Mouse (Mus musculus): ENCODE data around the gene Il12b. TPM values are rescaled to one million over a fixed set of nuclear protein-coding genes. Genes with fewer than 3 reads are reported as not detected.

The Il12b gene
- polyA plus RNA-seq (2015; fragmentation: Nextera tagmentation; extraction: Ambion mirVana): not detected in 2 replicates

DNA sequence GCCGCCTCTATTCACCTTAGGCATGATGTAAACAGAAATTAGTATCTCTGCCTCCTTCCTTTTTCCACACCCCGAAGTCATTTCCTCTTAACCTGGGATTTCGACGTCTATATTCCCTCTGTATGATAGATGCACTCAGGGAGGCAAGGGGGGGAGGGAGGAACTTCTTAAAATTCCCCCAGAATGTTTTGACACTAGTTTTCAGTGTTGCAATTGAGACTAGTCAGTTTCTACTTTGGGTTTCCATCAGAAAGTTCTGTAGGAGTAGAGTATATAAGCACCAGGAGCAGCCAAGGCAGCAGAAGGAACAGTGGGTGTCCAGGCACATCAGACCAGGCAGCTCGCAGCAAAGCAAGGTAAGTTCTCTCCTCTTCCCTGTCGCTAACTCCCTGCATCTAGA lies at the start of gene Il12b:
TSS of gene Il12b (plus strand) at position 301 of the 400 bp plus-strand sequence.
- H3K27ac ChIP-seq: no peak within 1 kb of the TSS
- H3K4me2 ChIP-seq (replicated peaks): peak within 1 kb of the TSS; percentile 72
- 75% methylated on average over 6 of the region's 6 CpGs for WGBS
- ATAC-seq: no peak
- peak within 1 kb of the TSS; percentile 37; the same call in 1 of the 2 replicates for H3K9ac ChIP-seq
- no peaks in the 10 kb centered on the region for H3K36me3 ChIP-seq
- no peaks in the 10 kb centered on the region for H3K4me1 ChIP-seq (replicated peaks)
- no peaks in the 10 kb centered on the region for H3K27me3 ChIP-seq (replicated peaks)
- no peaks in the 10 kb centered on the region for H3K9me3 ChIP-seq
- peak within 1 kb of the TSS; percentile 33 for H3K4me3 ChIP-seq (replicated peaks)

DNA sequence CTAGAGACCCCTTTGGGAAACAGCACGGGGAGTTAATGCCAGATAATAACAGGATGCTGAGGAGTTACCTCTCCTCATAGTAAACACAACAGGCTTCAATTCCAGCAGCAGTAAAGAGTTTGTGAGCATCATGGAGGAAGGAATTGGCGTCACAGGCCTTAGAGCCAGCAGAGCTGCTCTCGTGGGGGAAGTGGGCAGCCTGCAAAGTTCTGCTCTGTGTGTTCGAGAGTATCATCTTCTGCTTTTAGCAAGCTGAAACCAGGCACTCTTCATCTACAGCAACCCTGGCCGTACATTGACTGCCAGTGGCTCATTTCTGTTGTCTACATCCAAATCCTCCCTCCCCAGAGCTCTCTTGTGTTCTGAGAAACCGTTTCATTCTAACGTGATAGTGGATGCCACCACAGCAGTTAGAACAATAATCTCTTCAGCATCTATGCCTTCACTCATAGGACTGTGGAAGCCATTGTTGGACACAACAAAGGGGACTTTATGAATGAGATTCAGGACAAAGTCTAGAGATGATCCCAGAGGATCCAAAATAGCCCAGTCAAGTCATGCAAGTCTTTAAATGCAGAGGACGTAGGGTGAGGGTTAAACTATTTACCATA lies 44.9 kb upstream of the Il12b start:
- Histone ChIP-seq H3K36me3 (no peaks in the 10 kb centered on the region), H3K4me1 (replicated peaks) (no peaks in the 10 kb centered on the region), H3K9me3 (no peaks in the 10 kb centered on the region), H3K4me3 (replicated peaks) (no peak overlapping the region), H3K9ac (no peak overlapping the region), H3K4me2 (replicated peaks) (no peak overlapping the region), H3K27ac (no peak overlapping the region), H3K27me3 (replicated peaks) (no peaks in the 10 kb centered on the region)
- WGBS: 77% methylated on average over 8 of the region's 8 CpGs
- ATAC-seq: no peak

DNA sequence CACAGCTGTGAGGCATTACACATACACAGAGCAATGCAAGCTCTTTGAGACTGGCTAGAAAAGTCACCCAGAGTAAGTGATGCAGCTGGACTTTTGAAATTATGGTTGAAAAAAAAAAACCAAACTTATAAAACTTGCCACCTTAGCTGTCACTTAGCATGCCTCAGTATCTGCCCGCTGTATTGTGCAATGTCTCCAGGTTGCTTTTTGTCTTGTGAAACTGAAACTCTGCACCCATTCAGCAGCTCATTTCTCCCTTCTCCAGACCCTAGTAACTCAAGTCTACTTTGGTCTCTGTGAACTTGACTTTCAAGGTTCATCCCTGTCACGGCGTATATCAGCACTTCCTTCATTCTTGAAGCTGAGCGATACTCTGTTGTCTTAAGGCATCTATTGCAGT lies 43.7 kb upstream of the Il12b start:
- no peak overlapping the region for H3K4me3 ChIP-seq (replicated peaks)
- H3K27me3 ChIP-seq (replicated peaks): no peaks in the 10 kb centered on the region
- H3K27ac ChIP-seq: no peak overlapping the region
- no peak overlapping the region for H3K9ac ChIP-seq
- H3K36me3 ChIP-seq: no peaks in the 10 kb centered on the region
- H3K4me1 ChIP-seq (replicated peaks): no peaks in the 10 kb centered on the region
- WGBS: 86% methylated on average over 4 of the region's 4 CpGs
- H3K9me3 ChIP-seq: no peaks in the 10 kb centered on the region
- ATAC-seq: no peak
- no peak overlapping the region for H3K4me2 ChIP-seq (replicated peaks)

DNA sequence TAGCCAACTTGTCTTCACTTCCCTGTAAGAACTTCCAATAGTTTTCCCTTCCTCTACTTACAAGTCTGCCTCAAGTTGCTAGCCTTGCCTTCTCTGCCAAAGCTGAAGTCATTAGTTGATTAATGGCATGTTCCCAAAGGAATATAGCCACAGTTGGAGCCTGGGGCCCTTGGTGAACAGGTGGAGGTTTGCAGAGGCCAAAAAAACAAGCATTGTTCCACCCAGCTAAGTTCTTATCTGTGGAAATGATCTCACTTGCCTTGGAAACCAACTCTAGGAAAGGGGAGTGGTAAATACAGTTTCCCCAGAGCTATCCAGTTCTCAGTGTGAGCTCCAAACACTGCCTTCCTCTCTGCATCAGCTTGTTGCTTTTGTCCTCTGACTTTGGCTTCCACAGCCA lies 35.3 kb upstream of the Il12b start:
- no peak for ATAC-seq
- H3K36me3 ChIP-seq: no peaks in the 10 kb centered on the region

DNA sequence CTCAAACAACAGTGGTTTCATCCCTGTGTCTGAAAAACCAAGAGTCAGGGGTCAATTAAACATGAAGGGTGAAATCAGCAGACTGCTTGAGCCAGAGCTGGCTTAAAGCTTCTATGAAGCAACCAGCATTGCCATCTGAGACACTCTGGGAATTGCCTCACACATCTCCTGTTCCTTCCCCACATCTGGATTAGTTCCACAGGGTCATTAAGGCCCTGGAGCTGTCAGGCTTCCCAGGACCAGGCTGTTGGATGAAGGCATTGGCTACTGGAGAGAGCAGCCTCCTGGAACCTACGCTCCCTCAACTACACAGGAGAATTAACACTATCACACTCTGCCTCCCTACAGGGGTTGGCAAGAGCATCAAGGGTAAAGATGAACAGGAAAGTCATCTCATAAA lies 32.2 kb upstream of the Il12b start:
- whole genome bisulfite sequencing: 64% methylated on average over 1 of the region's 1 CpGs
- no peak overlapping the region for H3K27ac ChIP-seq

More for the DNA sequence above, 35.3 kb upstream of the Il12b start:
- no peaks in the 10 kb centered on the region for H3K9me3 ChIP-seq
- H3K4me1 ChIP-seq (replicated peaks): no peaks in the 10 kb centered on the region
- H3K4me2 ChIP-seq (replicated peaks): no peak overlapping the region
- no peak overlapping the region for H3K4me3 ChIP-seq (replicated peaks)
- H3K27ac ChIP-seq: no peak overlapping the region
- H3K27me3 ChIP-seq (replicated peaks): no peaks in the 10 kb centered on the region
- H3K9ac ChIP-seq: no peak overlapping the region

DNA sequence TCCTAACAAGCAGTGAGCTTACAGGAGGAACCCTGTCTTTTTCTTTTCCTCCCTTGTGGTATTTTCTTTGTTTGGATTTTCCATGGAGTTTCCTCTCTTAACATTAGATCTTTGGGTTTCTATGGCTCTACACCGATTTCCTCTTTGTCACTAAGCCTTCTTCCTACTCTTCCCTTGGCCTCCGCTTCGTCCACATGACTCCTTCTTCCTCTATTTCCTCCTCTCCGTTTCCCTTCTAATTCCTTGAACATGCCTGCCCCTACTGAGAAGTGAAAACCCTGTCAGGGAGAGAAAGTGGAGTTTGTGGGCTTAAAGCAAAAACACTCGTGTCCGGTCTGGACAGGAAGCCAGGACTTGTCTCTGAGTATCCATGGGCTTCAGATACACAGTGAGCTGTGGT lies 27.0 kb upstream of the Il12b start:
- Histone ChIP-seq H3K27me3 (replicated peaks) (no peaks in the 10 kb centered on the region), H3K4me1 (replicated peaks) (no peaks in the 10 kb centered on the region), H3K9ac (no peak overlapping the region), H3K4me2 (replicated peaks) (no peak overlapping the region), H3K27ac (no peak overlapping the region), H3K4me3 (replicated peaks) (no peak overlapping the region), H3K36me3 (no peaks in the 10 kb centered on the region), H3K9me3 (no peaks in the 10 kb centered on the region)
- ATAC-seq: no peak
- WGBS: 74% methylated on average over 6 of the region's 6 CpGs

More for the DNA sequence above, 32.2 kb upstream of the Il12b start:
- H3K9ac ChIP-seq: no peak overlapping the region
- H3K4me3 ChIP-seq (replicated peaks): no peak overlapping the region
- H3K4me1 ChIP-seq (replicated peaks): no peaks in the 10 kb centered on the region
- no peaks in the 10 kb centered on the region for H3K9me3 ChIP-seq
- no peak for ATAC-seq
- H3K4me2 ChIP-seq (replicated peaks): no peak overlapping the region
- no peaks in the 10 kb centered on the region for H3K27me3 ChIP-seq (replicated peaks)
- no peaks in the 10 kb centered on the region for H3K36me3 ChIP-seq

DNA sequence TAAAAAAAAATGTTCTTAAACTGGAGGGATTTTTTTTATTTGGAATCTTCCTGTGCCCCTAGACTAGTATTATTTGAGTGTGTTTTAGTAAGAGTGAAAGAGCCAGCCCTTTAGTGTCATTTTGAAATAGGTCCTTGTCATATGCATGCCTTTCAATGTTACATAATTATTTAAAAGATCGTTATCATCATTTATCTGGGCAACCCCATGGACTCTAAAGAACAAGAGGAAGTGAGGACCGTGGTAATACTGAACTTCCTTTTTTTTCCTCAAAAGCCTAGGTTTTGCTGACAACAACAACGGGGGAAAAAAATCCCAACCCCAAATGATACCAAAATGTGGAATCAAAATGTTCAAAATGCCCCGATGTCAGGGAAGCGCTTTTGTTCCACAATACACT lies 22.0 kb upstream of the Il12b start:
- no peak overlapping the region for H3K27ac ChIP-seq
- no peak for ATAC-seq
- H3K27me3 ChIP-seq (replicated peaks): no peaks in the 10 kb centered on the region
- H3K4me1 ChIP-seq (replicated peaks): no peaks in the 10 kb centered on the region
- no peaks in the 10 kb centered on the region for H3K9me3 ChIP-seq
- no peak overlapping the region for H3K4me3 ChIP-seq (replicated peaks)
- no peaks in the 10 kb centered on the region for H3K36me3 ChIP-seq
- WGBS: 75% methylated on average over 5 of the region's 5 CpGs
- H3K9ac ChIP-seq: no peak overlapping the region
- no peak overlapping the region for H3K4me2 ChIP-seq (replicated peaks)

DNA sequence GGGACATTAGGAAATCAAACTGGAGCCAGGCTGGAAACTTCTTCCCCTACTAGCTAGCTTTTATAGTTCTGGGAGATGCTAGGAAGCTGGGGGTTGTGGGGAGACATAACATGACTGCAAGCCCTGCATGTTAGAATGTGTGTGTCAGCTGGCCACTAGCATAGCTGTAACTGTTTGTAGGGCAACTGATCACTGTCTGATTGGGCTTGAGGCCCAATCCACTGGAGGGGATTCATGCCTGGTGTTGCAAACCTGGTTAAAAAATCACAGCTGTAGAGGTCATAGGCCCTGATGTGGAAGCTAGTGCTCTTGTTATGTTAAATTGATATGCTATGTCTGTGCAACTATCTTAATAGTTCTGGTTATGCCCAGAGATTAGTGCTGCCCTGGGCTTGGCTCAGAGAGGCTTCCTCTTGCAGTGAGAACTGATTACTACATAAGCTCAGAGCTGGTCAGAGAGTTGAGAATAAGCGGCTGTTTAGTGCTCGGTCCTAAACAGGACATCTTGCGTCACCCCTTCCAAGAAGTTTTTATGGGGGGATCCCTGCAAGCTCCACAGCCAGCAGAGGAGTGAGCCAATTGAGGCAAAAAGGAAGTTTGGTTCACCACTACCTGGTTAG lies 19.3 kb upstream of the Il12b start:
- no peak for ATAC-seq
- Histone ChIP-seq H3K4me1 (replicated peaks) (no peaks in the 10 kb centered on the region), H3K9me3 (no peaks in the 10 kb centered on the region), H3K4me3 (replicated peaks) (no peak overlapping the region), H3K9ac (no peak overlapping the region), H3K27ac (no peak overlapping the region), H3K36me3 (no peaks in the 10 kb centered on the region), H3K27me3 (replicated peaks) (no peaks in the 10 kb centered on the region), H3K4me2 (replicated peaks) (no peak overlapping the region)
- 83% methylated on average over 3 of the region's 3 CpGs for WGBS

DNA sequence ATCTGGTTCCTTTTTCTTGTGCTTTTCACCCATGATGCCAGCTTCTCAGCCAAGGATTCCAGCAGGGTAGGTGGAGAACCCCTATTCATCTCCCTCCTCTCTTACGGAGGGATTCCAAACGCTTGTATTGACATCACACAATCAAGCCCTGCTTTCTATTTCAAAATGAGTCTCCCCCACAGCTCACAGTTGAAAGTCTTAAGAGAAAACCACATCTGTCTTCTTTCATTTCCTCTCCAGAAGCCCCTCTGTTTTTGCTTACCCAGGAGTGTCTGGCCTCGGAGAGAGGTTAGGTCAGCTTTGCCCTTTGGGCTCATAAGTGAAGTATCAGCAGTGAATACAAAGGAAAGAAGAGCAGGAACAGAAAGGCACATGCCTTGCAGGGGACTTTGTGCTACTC lies 17.7 kb upstream of the Il12b start:
- 39% methylated on average over 3 of the region's 3 CpGs for WGBS
- no peak overlapping the region for H3K27ac ChIP-seq
- no peaks in the 10 kb centered on the region for H3K9me3 ChIP-seq
- no peaks in the 10 kb centered on the region for H3K36me3 ChIP-seq
- H3K27me3 ChIP-seq (replicated peaks): no peaks in the 10 kb centered on the region
- no peak overlapping the region for H3K4me2 ChIP-seq (replicated peaks)
- H3K4me3 ChIP-seq (replicated peaks): no peak overlapping the region
- H3K9ac ChIP-seq: no peak overlapping the region
- H3K4me1 ChIP-seq (replicated peaks): no peaks in the 10 kb centered on the region
- no peak for ATAC-seq

DNA sequence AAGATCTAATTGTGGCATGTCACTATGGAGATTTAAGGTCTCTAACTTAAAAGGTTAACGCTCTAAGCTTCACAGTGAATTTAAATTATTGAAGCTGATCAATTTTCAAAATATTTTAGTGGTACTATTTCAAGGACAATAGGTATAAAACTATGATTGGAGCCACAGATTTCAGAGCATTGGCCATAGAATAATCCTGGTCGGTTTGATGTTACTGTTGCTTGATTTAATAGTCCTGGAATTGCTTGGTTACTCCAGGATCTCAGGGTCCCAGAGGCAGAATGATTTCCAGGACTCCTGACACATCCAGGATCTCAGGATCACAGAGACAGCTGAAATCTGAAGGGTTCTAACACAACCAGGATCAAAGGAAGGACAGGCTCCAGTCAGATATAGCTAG lies 12.8 kb upstream of the Il12b start:
- WGBS: 81% methylated on average over 2 of the region's 2 CpGs
- H3K27me3 ChIP-seq (replicated peaks): no peaks in the 10 kb centered on the region
- H3K4me1 ChIP-seq (replicated peaks): no peaks in the 10 kb centered on the region
- no peak overlapping the region for H3K9ac ChIP-seq
- no peaks in the 10 kb centered on the region for H3K36me3 ChIP-seq
- H3K9me3 ChIP-seq: no peaks in the 10 kb centered on the region
- H3K27ac ChIP-seq: no peak overlapping the region
- H3K4me3 ChIP-seq (replicated peaks): no peak overlapping the region
- no peak for ATAC-seq
- no peak overlapping the region for H3K4me2 ChIP-seq (replicated peaks)

DNA sequence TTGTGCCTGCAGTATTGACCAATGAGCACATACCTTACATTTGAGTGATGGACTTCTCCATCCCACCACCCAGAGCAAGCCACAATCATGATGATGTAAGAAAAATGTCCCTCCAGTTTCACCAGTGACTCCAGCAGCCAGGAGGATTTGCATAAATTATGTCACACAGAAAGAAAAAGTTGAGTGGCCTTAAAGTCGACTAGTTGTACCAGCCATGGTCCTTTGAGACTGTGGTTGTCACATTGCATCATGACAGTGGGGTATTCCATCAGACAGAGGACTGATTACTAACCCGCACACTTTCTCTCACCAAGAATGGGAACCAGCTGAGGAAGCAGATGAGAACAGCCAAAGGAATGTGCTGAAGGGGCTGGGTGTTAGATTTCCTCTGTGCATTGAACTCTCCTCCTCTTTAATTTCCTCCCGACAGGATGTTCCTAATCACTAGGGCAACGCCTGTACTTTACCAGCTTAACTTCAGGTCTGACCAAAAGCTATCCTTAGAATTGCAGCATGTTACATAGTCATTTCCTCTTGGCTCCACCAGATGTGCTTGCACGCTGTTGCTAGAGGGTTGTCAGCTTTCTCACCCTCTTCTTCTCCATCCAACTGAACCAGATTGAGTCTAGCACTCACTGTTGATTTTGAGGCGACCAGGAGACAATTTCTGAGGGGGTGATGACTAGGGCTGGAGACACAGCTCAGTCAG lies 9.7 kb upstream of the Il12b start:
- WGBS: 51% methylated on average over 6 of the region's 6 CpGs
- Histone ChIP-seq H3K27me3 (replicated peaks) (no peaks in the 10 kb centered on the region), H3K4me1 (replicated peaks) (no peaks in the 10 kb centered on the region), H3K4me2 (replicated peaks) (no peak overlapping the region), H3K9ac (no peak overlapping the region), H3K36me3 (no peaks in the 10 kb centered on the region), H3K9me3 (no peaks in the 10 kb centered on the region), H3K4me3 (replicated peaks) (no peak overlapping the region), H3K27ac (no peak overlapping the region)
- ATAC-seq: no peak

DNA sequence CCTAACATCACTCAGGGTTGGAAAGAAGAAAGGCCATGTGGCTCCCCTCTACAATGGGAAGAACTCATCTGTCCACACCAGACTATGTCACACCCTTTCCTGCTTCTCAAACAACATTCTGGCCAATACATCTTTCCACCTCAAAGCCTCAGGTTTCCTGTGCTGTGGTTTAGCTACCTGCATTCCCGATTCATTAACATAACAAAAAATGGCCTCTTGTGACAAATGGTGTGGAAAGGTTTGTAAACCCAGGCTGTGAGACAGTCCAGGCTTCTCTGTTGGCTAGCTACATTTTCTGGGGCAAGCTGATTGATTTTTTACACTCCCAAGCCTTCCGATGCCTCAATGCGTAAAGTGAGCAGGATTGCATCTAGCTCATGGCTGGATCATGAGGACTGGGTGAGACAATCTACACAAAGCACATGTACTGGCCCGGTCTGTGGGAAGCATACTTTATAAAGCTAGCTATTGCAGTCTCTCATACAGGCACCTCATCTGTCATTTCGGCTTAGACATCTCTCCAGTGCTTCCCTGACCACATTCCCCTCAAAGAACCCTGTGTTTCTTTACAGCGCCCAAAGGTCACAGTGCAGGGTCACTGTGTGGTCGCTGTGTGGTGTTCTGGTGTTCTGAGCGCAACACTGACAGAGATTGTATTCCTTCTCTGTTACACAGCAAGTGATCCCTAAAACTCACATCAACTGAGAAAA lies 6.6 kb upstream of the Il12b start:
- H3K27ac ChIP-seq: no peak overlapping the region
- H3K4me3 ChIP-seq (replicated peaks): no peak overlapping the region
- no peaks in the 10 kb centered on the region for H3K9me3 ChIP-seq
- H3K36me3 ChIP-seq: no peaks in the 10 kb centered on the region
- no peaks in the 10 kb centered on the region for H3K4me1 ChIP-seq (replicated peaks)
- no peak overlapping the region for H3K9ac ChIP-seq
- 53% methylated on average over 8 of the region's 8 CpGs for WGBS
- ATAC-seq: no peak
- H3K4me2 ChIP-seq (replicated peaks): no peak overlapping the region
- H3K27me3 ChIP-seq (replicated peaks): no peaks in the 10 kb centered on the region

Measured in intestine, embryonic 15.5 days (tissue).